Mouse (Mus musculus) urinary bladder, postnatal 25 days (tissue): ENCODE results near the gene Otx1.

Experiments
- DNase-seq: peaks from one replicate; pipeline ENCODE4 v3.0.0; 2022; ENCODE audit warnings: low spot score

Gene Otx1

DNA sequence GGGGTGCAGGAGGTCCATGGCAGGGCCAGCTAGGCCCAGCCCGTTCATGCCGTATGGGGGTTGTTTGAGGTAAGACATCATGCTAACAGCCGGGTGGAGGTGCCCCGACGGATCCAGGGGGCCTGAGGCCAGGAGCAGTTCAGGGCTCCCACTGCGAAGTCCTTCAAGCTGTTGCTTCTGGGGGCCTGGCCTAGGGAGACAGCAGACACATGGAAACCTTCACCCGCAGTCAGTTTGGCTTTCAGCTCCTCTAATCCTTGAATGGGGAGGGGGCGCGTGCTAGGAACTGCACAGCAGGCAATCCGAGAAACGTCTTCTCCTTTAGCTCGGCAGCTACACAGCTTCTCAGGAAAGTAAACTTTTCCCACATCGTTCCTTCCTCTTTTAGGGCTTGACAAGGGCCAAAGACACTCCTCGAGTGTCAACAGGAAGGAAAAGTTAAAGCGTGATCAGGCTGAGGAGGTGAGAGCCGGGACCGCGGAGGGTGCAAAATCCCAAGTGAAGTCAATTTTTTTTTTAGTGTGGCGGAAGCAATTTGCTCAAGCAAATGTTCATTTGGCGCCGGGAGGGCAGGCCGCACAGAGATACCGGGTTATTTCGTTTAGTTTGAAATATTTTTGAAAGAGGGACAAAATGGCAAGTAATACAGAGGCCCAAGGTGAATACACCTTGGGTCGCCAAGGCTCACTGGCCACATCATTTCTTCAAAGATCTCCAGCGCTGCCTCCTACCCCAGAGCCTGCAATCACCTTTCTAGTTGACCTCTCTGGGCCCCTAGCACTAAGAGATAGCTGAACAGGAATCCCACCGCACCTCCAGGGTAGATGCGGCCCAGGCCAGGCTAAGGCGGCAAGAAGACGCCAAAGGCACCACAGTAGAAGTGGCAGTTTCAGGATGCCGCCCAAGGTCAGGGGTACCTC, 3.0 kb downstream of the Otx1 start:
- no peak for DNase-seq

DNA sequence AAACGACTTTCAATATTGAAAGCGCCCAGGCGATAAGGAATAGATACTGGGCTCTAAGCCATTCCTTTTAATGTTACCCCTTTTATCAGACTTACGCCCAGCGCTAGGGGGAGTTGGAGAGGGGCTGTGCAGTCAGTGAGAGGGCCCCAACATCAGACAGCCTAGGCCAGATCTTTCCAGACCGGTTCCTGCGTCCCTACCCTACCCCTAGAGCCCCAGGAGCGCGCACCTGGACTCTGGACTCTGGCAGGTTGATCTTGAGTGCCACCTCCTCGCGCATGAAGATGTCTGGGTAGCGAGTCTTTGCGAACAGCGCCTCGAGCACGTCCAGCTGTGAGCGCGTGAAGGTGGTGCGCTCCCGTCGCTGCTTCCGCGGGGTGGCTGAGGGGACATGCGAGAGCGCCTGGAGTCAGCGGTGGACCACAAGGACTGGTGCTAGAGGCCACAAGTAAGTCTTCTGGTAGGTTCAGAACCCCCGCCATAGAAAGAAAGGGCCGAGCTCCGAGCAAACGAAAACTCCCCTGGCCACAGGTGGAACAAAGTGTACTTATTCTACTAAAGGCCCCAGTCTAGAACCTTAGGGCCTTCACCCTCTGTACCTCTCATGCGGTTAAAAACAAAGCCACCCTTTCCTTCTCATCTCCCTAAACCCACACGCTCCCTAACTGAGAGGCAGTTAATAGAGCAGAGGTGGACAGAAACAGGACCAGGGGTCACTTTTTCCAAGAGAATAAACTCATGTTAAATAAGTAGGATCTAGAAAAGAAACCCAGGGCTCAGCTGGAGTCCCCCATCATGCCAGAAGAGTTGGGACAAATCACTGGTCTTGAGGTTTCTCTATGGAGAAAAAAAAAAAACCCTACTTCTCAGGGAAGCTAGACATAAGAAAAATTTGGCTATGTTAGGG, 4.3 kb downstream of the Otx1 start:
- DNase-seq = no peak

DNA sequence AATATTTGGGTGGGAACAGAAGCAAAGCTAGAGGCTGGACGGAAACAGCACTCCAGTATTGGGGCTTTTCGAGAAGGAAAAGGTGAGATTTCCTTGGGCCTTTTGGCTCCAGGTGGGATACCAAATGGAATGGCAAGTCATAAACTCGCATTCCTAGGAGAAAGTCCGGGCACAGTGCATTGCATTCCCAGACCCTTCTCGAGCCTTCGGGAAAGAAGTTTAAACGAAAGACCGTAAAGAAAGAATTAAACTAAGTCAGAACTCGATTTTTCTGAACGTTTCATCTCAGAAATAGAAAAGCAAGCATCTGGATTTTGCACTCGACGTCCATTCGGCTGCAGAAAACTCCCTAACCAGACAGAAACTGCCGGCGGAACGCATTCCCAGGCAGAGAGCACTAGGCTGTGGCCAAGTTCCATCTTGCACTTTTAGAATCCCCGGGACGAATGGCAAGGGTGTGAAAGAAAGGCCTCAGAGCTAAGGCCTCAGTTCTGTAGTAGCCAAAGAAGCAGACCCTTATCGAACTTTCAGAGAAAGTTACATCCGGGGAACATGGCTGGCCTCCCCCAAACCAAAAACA, 5.0 kb downstream of the Otx1 start:
- peak; percentile 7 for DNase-seq

DNA sequence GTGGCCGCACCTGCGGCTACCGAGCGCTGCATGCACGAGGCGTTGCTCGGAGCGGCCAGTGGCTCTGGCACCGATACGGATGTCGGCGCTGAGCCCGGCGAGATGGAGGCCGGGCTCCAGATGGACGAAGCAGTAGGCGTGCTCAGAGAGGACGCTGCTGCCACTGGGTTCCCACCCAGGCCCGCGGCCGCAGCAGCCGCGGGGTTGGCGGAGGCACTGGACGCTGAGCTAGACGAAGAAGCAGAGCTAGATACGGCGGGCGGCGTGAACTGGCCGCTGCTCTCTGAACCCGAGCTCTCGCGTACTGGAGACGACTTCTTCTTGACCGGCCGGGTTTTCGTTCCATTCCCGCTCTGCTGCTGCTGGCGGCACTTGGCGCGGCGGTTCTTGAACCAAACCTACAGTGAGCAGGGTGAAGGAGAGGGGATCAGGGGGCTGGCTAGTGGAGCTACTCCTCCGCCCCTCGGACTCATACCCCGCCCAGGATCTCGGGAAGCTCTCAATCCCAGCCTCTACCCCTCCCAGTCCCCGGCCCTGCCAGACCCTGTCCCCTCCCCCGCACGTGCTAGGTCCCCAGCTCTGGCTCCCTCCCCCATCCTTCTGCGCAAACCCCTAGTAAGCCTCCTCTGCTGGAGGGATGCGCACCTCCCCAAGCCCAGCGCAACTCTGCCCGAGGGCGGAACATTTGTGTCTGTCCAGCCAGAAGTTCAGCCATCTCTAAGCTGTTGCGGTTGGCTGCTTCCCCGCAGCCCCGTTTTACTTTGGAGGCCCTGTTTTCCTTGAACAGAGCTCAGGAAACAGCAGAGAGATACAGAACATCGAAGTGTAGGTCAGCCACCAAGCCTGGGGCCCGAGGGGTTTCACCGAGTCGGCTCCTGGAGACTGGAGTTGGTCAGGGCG, 5.8 kb downstream of the Otx1 start:
- DNase-seq = peak; percentile 19

DNA sequence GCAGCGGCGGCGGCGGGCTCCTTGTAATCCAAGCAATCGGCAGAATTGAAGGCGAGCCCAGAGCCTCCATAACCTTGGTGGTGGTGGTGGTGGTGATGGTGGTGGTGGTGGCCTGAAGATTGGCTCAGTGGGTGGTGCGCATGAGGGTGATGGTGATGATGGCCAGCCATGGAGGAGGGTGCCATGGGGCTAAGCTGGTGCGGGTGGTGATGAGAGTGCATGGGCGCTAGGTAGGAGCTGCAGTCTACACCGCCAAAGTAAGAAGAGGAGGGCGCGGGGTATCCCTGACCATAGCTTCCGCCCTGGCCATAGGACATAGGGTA, 6.4 kb downstream of the Otx1 start:
- no peak for DNase-seq

DNA sequence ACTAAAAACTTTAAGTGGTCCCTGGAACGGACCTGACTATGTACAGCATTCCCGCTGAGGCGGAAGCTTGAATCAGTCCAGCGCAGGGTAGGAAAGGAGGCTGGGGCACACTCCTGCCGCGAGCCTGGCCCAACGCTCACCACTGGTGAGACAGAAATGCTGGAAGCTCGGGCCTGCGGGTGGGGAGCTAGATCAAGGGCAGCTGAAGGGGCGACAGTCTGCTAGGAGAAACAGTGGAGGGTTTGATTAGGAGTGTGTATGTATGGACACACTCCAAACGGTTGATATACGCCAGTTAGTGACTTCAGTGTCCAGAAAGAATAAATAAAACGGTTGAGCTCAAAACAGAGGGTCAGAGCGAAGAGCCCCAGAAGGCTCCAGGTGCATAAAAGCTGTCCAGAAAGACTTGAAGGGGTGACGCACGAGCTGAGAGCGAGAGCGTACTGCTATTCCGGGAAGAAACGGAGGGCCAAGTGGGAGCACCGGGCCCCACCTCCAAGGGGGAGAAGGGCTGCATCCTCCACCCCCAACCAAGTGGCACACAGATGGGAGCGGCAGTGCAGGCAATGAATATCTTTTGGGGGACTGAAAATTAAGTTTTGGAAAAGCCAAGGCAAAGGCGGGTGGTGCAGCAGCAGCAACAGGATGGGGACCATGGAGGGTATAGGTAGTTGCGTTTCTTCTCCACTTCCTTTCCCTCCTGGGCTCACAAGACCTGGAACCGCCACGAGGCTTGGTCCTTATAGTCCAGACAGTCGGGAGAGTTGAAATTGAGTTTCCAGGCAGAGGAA, 7.0 kb downstream of the Otx1 start:
- DNase-seq = peak; percentile 5

DNA sequence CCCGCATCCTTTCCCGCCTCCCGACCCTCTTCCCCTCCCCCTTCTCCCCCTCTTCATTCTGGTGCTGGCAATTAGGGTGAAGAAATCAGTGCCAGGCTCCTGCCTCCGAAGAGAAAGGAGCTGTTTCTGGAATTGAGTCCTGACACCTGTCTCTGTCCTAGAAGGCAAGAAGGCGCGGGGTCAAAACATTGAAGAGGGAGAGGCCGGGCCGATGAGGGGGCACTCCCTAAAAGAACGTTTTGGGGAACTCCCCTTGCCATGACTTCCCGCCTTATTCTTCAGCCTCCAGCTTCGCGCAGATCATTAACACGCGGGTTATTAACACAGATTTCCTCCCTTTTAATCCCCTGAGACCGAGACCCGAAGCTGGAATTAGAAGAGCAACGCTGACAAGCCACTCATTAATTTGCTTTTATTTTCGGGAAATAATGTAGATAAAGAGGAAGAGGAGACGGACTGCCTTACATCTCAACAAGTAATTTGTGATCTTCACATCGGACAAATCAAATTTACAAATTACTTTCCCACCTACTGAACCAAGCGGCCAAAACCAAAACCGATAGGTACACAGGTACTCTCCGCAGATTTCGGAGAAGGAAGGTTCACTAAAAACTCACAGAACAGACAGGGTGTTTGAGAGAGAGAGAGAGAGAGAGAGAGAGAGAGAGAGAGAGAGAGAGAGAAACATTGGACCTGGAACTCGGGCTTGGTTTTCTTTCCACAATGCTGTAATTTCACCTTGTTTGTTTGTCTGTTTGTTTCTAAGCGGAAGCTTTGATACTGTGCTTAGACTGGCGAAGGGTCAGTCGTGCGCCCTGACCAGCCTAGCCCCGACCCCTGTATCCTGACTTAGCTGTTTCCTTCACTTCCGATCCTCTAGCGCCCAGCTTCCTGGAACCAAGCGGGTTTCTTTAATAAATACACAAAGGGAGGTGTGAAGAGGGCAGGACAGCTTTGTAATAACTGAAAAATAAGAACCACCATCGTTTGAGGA, 8.0 kb downstream of the Otx1 start:
- peak; percentile 6 for DNase-seq

DNA sequence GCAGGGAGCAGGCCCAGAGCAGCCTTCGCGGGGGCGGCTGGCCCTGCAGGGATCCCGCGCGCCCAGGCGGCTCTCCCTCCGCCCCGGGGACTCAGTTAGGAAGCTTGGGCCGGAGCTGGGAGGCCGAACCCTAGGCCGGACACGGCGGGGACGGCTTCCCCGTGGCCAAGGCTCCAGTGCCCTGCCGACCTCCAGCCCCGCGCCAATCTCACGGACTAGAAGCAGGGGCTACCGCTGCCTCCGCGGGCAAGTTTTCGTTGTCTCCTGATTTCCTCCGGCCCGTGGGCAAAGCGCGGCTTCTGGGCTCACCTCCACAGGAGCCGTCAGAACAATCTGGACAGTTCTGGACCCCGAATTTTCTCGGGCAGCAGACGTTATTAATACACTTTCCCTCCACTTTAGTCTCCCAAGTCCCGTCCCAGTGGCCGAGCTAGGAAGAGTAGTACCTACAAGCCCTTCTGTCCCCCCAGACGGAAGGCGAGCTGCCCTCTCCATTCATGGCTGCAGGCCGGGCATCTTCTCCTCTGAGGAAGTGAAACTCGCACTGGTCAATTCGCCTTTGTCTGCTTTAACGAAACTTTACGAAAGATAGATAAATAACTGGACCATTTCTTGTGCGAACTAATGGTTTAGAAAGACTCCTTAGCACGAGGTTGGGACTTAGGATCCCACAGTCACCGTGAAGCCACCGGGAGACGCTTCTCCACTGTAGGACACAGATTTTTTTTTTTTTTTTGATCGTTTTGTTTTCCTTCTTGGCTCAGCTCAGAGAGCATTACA, 8.9 kb downstream of the Otx1 start:
- DNase-seq = peak; percentile 37

DNA sequence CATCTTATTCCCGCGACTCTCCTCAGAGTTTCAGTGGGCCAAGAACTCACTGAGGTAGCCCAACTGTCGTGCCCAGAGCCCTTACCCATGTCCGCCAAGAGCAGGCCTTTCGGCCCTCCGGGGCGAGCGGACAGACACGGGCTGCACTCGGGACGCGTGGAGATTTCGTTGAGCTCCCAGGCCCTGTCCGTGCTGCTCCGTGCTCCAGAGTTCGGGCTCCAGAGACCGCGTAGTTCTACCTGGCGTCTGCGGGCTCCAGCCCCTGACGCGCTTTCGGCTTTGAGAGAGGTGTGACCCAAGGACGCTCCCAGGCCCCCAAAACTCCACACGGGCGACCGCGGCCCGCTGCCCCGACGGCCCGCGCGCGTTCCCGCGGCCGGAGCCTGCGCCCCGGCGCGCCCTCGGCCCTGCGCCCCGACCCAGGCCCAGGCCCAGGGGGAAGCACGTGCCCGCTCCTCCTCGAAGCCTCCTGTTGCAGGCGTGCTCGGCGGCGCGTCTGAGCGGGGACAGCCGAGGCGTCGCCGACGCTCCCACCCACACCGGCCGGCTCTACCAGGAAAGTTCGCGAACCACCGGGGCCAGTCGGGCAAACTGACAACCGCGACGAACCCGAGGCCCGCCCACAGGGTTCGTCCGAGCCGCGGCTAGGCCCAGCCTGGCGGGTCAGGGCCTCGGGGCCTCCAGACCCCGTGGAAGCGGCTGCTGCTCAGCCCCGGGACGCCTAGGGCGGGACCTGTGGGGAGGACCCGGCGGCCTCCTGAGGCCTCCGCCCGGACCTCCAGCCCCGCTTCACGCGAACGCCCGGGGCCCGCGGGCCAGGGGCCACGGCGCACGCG, 9.7 kb downstream of the Otx1 start:
- DNase-seq = peak; percentile 19

DNA sequence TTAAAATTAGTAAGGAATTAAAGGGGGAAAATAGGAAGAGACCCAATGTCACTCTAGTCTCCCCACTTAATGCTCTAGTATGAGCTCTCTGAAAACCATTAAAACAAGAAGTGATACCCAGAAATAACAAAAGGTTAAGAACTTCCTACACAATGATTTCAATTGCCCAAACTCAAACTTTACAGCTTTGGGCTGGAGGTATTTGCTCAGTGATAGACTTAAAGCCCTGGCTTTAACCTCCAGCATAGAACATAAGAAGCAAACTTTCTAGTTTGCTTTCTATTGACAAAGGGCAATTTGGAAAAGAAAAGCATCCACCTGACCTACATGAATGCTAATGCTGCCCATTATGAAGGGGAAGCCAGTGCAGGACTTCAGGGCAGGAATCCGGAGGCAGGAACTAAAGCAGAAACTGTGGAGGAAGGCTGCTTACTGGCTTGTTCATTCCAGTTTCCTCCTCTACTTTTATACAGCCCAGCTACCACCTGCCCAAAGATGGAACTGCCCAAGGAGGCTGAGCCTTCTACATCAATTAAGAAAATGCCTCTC, 14.2 kb downstream of the Otx1 start:
- no peak for DNase-seq

DNA sequence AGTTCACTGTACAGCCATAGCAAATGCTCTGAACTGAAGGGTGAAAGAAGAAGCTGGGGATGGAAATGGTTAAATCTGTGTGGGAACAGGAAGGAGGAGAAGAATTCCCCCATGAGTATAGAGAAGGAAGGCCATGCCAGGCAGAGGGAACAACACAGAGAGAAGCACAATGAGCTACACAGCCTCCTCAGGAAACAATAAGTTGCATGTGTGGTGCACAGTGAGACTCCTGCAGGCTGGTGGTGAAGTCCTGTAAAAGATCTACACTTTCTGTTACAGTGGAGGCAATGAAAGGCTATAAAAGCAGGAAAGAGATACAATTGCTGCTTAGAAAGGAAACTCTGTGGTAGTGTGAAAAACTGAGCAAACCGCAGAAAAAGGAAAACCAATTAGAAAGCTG, 17.6 kb downstream of the Otx1 start:
- DNase-seq = no peak

DNA sequence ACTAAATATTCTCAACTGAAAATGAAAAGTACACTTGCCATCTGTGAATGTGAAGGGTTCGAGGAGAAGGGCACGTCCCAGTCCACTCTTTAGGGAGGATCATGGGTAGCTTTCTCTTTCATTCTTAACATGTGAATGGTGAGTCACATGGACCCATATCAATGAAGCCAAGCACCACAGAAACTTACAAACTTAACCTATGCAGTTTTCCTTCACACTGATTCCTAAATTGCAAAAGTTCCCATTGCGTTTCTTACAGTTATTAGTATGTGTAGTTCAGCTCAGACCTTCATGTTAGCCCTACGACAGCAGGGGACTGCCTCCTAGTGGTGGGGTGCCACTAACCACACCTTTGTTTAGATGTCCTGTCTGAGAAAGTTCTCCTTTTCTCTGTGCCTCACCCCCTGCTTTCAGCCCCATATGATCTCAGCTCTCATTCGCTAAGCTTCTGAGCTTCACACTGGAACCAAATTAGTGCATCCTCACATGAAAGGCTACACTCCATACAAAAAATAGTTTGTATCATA, 28.6 kb downstream of the Otx1 start:
- no peak for DNase-seq

DNA sequence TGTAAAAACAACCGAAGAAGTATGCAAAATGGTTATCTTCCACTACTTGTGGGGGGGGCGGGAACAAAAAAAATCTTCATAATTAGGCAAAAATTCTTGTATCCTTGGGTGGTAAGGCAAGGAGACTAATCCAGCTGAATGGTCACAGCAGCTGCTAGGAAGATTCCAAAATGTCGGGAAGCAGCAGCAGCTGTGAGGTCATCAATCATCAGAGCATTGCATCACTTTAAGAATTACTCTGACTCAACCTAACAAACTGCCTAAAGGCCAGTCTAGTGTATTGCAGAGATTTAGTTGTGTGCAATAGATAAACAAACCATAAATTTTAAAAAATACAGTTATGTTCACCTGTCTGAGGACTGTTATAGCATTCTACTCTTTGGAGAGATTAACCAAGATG, 29.1 kb downstream of the Otx1 start:
- DNase-seq = no peak

DNA sequence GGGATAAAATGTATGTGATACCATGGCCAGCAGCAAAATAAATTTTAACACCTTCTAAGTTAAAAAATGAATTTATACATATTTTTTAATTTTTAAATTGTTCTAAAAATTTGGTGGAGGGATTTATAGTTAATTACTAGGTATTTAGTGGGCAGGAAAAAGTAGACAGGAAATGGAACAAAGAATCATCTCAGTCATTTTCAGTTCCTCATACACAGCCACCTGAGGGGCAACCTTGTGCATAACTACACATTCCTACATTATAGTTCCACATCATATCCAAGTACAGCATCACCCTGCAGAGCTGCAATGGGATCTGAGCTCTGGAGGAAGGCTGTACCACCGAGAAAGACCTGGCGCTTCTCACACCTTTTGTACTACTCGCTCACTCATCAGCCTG, 33.8 kb downstream of the Otx1 start:
- DNase-seq = no peak

DNA sequence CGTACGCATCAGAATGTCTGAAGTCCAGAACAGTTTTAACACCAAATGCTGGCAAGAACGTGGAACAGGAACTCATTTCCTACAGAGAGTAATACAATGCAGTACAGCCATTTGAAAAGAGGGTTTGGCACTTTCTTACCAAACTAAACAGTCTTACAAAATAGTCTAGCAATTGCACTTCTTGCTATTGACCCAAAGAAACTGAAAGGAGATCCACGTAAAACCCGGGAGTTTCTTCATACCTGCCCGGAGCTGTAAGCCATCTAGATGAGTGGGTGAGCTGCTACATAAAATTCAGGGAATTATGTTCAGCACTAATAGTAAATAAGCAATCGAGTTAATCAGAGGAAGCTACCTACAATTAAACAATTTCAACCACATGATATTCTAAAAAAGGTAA, 47.5 kb downstream of the Otx1 start:
- no peak for DNase-seq

DNA sequence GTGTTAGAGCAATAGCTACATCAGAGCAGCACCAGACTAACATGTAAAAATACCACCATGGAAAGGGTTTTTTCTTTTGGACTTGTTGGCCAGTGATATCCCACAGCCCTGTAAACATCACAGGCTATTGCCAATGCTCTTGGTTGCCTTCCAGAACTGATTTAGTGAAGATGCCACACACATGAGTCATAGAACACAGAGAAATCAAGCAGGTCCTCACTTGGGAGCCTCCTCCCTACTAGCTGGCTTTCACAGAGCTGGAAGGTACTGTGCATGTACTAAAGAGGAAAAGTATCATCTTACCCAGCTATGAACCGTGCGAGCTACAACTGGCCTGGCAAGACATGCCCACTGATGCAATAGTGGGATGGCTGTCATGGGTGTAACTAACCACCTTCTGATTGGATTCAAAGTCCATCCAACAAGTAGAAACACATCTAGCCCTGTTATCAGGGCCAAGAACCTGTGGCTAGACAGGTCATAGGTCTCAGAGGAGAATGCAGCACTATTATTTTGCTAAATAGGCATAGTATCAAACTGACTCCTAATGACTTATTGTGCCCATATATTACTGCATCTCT, 51.0 kb downstream of the Otx1 start:
- no peak for DNase-seq

DNA sequence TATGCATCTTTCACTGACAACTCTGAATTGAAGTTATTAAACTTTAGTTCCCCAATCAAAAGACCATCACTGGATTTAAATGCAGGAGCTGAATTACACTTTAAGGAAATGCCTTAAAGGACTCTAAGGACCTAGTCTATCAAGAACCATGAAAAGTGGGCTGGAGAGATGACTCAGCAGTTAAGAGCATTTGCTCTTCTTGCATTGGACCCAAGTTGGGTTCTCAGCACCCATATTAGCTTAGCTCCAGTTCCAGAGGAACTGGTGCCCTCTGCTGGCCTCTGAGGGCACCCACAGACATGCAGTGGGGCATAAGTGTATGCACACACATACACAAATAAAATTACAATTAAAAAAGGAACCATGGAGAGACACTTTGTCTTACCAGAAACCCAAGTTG, 52.6 kb downstream of the Otx1 start:
- no peak for DNase-seq
